Mouse (Mus musculus): Measurements from ENCODE around the gene Tspan14.

Gene Tspan14

DNA sequence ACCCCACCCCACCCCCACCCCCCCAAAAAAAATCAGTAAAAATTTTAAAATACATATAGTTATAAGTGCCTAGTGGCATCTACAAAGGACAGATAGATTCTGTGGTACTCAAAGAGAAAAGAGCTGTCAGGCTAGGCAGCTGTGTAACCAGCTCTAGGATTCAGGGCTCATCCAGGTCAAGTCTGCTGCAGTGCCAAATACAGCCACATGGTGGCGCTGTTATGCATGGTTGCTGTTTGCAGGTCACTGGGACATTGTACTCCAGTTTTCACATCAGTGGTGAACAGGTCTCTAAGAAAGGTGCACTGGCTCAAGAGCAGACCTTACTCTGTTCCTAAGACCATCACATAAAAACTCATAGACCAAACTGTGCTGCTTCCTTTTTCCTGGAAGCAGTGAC lies 49.0 kb downstream of the Tspan14 start:
- peak; percentile 72 for DNase-seq (ENCODE audit: low spot score)

DNA sequence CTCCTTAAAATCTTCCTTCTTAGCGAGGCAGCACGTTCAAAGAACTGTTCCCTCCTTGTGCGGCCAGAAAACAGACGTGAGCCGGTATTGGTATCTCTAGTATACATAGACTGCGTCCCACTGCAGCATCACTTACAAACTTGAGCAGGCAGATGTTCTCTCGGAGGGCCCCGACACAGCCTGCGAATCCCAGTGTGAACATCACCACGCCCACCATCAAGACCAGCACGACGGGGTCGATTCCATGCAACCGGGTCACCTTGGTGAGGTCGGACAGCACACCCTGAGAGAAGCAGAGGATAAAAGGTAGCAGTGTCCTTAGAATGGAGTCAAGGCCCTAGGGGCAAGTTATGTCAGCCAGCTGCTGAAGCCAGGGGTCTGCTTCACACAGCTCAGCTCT lies 49.9 kb downstream of the Tspan14 start:
- no peak for DNase-seq (ENCODE audit: low spot score)

DNA sequence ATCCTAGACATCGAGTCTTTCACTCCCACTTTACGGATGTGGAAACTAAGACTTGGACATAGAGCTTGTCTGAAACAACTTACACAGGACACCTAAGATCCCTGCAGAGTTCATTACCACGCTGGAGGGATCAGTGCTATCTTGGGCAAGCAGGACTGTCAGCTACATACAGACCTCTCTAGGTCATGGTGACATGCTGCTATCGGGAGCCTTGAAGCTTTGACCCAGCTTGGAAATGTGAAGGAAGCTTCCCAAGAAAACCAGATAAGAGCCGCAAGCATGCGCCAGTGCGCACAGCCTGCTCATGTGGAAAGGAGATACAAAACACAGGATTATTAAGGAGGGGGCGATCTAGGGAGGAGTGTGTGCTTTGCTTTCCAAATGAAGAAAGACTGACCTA lies 50.8 kb downstream of the Tspan14 start:
- peak; percentile 83 for DNase-seq (ENCODE audit: low spot score)

DNA sequence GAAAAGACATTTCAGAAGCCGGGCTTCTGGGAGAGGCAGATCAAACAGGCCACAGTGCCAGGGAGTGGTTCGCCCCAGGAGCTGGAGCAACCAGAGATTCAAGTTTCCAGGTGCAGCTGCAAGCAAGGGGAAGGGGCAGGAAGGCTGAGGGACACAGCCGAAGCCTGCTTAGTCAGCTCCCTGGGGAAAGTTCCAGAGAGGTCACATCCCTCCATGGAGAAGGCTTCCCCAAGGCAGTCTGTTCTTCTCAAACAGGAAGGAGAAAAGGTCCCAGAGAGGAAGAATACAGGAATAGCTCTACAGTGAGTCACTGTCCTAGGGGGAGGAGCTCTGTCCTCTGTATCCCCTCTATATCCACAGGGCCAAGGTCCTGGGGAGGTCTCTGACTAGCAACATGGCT lies 51.9 kb downstream of the Tspan14 start:
- no peak for DNase-seq (ENCODE audit: low spot score)

DNA sequence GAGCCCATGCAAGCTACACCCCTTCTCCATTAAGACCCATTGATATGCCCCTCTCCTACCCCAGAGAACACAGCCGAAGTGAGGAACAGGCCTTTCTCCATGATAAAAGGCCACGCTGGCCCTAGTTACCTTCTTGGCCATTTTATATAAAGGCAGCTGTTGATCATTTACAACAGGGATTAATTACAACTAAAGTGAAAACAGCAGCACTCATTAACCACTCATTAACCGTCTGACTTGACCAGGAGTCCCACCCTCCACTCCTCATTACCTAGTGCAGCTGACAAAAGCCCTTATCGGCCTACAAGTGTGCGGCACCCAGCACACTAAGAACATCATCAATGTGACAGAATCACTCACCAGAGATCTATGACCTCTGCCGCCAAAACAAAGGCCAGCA lies 52.9 kb downstream of the Tspan14 start:
- DNase-seq (ENCODE audit: low spot score) = no peak

DNA sequence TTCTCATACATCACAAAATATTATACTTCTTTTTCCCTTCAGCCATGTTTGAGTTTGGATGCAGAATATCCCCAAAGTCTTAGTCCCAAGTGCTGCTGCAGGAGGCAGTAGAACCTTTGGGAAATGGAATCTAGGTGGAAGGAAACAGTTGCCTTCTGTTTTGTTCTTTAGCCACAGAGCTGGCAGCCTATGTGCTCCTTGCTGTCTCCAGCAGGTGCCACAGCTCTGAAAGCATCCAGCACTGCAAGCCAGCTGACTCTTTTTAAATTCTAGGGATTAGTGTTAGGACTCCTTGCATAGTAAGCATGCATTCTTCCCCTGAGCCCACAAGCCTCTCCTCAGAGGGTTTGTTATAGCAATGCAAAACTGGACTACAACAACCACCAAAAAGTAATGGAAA lies 55.1 kb downstream of the Tspan14 start:
- no peak for DNase-seq (ENCODE audit: low spot score)

DNA sequence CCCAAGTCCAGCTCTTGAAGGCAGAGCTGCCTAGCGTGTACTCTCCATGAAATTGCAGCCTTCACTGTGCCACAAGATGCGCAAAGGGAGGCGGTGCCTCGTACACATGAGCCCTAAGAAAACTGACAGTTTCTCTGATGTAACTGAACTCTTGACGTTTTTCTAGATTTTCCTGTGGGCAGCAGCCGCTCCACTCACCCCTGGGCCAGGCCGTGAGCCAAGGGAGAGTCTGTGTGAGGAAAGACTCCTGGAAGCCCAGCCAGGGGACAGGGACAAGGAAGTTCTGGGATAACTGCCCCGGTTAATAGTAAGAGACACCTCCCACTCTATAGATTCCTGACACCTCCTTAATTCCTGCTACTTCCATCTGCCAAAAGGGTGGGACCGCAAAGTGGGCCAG lies 57.8 kb downstream of the Tspan14 start:
- no peak for DNase-seq (ENCODE audit: low spot score)

DNA sequence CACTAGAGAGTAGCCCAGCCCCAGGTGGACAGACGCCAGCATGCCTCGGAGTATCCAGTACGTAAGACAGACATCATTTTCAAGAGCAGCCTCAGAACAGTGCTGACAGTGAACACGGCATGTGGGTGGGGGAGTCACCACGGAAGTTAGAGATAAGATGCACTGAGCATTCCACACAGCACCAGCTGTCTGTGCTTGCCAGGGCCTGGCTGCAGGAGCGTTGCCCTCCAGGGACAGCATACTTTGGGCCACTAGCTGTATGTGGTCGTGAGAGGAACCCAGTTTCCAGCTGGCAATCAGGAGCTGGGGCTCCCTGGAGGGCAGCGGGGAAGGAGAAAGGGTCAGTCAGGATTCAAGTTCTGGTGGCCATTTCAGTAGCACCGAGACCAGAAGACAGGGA lies 59.8 kb downstream of the Tspan14 start:
- no peak for DNase-seq (ENCODE audit: low spot score)

DNA sequence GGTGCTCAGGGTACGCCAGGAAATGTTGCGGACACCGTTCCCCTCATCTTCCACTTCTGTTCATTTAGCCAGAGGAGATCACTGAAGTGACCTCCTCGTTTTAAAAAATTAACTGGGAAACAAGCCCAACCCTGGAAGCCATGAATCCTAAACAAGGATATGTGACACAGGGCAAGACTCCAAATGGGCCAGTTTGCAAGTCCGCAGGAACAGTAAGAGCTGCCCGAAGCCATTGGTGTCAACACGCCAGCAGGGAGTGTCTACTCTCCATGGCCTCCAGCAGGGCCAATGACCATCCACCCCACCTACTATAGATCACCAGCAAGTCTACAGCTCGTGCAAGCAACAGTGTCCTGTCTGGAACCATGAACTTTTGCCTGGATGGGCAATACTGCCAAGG lies 60.8 kb downstream of the Tspan14 start:
- no peak for DNase-seq (ENCODE audit: low spot score)

DNA sequence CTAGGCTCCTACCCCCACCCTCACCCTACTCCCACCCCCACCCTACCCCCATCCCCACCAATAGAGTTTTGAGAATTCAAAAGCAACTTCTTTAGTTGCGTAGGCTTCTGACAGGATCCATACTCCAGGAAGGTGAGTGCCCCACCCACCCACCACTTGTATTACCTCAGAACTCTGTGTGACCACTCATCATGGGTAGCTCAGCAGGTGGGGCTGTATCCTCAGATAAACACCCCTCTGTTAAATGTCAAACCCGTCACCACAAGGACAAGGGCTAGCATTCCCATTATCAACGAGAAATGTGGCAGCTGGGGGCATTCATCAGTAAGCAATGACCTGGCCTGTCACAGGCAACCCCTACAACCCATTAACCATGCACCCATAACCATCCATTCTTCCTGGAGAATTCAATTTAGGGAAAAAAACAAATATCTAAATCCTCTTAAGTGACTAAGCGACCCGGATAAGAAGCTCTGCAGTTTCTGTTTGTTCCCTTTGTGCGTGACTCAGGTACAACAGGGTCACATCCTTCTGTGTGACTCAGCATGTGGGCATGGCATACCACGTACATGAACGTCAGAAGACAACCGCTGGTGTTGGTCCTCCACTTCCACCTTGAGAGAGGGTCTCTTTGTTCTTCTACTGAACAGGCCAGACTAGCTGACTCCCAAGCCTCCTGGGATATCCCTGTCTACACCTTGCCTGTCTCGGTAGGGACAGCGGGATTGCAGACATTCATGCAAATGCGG lies 64.1 kb downstream of the Tspan14 start:
- no peak for DNase-seq (ENCODE audit: low spot score)

DNA sequence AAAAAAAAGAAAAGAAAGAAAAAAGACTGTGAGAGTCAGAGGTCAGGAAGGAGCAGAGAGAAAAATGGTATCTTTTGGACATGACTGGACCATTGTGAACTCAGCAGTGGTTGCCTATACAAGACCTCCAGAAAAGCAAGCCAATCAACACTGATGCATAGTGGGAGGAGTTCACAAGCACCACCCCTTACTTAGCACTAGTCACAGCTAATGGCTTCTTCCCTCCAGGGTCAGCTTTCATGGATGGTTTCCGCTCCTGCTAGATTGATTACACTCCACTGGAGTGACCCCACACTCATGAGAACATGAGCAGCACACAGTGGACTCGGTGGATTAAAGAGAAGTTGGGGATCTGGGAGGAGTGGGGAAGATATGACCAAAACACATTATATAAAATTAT lies 66.3 kb downstream of the Tspan14 start:
- no peak for DNase-seq (ENCODE audit: low spot score)

DNA sequence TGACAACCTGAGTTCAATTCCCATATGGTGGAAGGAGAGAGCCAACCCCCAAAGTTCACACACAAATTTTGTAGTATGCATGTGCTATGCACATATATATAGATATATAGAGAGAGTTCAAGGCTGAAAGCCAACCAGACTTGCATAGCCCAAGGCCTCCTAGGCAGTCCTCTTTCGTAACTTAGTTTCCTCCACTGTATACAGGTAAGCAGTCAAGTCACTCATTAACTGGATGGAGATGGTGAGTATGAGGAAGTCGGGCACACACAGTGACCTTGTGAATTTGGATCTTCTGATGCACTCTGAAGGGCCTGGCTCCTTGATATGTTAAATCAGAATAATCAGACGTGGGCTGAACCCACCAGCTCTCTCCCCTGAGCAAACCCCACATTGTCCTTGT lies 68.7 kb downstream of the Tspan14 start:
- no peak for DNase-seq (ENCODE audit: low spot score)

DNA sequence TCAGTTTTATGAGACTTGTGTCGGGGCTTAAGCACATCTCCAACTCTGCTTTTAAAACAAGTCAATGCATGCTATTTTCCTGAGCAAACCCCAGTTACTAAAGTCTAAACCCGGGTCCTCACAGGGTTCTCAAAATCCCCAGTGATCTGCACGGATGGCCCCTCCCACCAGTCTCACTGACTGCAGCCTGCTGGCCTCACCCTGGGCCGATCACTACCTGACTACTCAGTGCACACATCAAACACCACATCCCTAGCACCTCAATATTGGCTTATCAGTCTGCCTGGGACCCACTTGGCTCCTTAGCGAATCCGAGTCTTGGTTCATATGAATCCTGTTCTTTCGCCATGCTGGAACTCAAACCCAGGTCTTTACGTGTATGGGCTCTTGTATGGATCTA lies 70.9 kb downstream of the Tspan14 start:
- no peak for DNase-seq (ENCODE audit: low spot score)

DNA sequence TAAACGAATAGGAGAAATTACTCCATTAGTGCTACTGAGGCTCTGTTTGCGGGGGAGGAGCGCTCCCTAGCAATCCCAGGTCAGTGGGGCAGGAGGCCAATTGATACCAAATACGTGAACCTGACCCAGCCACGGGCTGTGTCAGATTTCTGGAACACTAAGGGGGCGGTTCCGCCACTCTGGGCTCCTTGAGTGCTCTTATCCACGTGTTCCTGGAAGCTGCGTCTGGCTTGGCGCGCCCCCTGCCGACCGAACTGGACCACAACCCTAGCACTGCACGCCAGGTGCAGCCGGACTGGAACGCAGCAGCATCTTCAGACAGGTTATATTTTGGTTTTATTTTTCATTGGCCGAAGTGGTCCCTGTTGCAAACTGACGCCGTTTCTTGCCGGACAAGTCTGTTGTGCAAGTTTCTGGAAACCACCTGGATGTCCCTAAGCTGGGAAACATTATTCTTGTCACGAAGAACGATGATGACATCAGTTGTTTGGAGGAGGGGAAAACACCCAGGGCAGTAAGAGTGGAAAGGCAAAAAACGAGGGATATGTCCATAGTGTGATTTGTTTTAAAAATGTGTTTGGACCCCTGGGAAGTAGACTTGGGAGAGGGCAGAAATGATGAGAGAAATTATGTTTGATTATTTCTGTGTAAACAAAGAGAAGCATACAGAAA lies 71.9 kb downstream of the Tspan14 start:
- DNase-seq (ENCODE audit: low spot score) = peak; percentile 58

DNA sequence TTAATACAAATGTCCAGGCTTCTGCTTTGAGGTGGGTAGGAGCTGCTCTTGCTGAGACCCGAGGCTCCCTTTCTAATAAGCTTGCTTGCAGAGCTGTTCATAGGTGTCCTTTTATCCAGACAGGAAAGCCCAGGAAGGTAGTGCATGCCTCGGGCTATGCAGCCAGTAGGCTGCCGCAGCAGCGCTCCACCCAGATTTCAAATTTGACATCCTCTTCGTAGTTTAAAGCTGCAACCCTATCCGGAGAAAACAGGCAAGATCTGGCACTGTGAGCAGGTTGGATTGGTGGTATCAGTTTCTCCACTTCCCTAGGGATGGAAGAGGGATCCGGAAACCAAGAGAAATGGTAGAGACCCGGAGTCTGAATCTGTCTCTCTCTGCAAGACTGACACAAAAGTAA lies 72.7 kb downstream of the Tspan14 start:
- DNase-seq (ENCODE audit: low spot score) = no peak

DNA sequence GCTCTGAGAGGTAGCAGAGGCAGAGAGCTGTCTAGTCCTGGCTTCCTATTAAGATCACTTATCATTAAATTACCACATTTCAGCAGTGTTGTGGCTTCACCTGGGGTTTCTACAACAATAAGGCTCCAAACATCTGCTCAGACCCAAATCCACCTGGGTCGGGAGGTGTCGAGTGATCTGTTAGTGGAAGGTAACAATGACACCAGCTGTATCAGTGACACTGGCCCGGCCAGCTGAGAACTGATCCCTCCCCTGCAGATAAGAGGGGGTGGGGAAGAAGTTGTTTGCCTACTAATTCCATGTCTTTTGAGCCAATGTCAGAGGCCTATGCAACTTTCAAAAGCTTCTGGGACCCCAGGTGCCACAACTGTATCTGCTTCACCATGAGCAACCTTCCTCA lies 73.4 kb downstream of the Tspan14 start, which contains the start of gene Sh2d4b:
Sh2d4b (minus strand) TSS at position 71 of the 400 bp plus-strand sequence.
- DNase-seq (ENCODE audit: low spot score) = no peak

DNA sequence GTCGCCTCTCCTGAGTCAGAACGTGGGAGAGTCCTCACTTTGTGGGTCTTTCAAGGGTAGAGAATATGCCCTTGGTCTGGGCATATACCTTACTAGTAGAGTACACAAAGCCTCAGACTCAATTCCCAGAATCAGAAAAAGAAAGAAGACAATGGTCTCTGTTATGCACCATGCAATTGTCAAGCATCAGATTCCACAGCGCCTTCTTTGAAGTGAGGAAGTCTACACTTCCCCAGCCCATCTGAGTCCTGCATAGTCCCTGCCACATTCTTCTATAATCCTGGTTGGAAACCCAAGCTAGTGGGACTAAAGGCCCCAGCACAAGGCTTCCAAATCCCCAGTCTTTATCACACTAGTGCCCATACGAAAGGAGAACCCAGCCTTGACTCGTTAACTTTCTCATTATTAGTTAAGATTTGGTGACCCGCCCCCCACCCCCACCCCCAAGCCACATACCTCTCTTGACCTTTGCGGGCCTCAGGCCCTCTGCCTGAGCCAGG lies 74.2 kb downstream of the Tspan14 start:
- DNase-seq (ENCODE audit: low spot score) = no peak

DNA sequence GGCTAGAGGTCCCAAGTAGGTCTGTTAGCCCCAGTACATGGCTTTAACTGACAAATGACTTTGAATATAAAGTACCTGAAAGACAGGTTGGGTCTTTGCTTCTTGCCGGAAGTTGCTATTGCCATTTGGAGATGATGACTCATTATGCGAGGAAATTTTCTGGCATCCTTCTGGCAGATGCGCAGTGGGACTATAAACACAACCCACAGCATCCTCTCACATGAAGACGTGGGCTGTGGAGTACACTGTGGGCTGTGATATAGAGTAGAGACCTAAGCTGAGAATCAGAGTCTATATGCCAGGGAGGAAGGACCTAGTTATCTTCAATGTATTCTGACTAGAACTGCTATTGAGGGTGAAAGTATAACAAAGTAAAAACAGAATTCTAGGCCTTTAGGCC lies 75.1 kb downstream of the Tspan14 start:
- no peak for DNase-seq (ENCODE audit: low spot score)

DNA sequence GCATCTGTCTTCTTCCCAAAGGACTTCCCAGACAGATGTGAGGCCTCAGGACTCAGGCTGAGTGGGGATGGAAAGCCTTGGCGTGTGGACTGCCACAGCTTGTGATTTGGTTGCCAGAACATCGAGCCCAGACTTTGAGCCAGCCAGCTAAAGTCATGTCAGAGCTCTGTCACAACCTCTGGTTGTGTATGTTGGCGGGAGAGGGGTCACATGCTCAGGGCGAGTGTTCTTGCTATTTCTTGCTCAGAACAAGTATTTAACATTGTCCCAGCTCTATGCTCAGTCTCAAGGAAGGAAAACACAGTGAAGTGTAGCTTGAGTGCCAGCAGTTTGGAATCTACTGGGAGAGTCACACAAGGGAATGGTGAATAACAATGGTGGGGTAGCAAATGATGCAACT lies 76.9 kb downstream of the Tspan14 start:
- DNase-seq (ENCODE audit: low spot score) = no peak

DNA sequence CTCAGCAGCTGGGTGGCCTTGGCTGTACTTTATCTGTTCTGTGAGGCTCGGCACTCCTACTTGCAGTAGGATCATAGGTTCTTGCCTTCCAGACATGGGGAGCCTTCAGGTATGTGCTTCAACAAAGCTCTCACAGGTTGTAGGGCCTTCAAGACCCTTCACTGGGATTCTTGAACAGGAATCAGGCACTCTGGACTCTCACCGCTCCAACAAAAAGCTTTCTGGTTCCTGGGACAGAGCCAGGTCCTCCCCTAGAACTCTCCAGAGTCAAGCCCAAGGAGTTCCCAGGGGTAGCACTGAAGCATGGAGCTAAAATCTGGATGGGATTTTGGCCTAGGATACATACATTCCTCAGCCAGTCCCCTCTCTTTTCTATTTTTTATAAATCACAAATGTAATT lies 77.4 kb downstream of the Tspan14 start:
- DNase-seq (ENCODE audit: low spot score) = no peak

DNA sequence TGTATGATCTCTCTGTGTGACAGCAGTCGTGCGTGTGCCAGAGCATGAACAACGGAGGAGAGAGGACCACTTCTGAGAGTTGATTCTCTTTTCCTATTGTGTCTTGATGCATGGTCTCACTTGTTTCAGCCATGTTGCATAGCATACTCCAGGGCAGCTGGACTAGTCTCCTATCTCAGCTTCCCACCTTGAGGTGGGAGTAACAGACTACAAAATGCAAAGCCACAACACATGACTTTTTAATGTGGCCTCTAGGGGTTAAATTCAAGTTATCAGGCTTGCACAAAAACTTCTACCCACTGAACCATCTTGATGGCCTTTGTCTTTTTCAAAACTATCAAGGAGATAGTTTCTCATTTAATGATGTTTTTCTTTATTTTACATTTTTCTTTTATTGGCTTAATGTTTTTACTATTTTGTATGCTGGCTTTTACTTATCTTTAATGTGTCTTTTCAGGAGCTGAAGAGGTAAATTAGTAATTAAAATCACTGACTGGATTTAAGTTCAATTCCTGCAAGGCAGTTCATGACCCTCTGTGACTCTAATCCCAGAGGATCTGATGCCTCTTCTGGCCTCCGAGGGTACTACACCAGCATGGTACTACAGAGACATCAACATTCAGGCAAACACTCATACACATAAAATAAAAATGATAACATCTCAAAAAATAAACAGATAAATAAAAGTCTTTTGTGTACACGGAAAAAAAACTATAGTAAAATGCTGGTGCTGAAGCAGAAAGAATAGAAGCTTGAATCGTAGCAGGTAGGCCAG lies 80.0 kb downstream of the Tspan14 start:
- no peak for DNase-seq (ENCODE audit: low spot score)

DNA sequence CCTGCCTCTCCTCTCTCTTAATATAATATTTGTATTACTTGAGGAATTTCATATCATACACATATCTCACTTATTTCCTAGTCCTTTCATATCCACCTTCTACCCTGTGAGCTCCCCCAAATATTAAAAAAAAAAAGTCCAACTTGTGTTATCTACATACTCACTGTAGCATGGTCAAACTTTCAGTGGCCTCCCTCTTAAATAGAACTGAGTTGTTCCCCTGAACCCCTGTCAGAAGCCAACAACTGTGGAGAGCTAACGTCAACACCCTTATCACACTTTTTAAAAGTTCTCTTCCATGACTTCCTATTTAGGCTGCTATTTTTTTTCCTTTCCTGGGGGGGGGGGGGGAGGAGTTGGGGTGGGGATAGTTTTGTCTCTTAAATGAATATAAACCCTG lies 80.9 kb downstream of the Tspan14 start:
- no peak for DNase-seq (ENCODE audit: low spot score)

DNA sequence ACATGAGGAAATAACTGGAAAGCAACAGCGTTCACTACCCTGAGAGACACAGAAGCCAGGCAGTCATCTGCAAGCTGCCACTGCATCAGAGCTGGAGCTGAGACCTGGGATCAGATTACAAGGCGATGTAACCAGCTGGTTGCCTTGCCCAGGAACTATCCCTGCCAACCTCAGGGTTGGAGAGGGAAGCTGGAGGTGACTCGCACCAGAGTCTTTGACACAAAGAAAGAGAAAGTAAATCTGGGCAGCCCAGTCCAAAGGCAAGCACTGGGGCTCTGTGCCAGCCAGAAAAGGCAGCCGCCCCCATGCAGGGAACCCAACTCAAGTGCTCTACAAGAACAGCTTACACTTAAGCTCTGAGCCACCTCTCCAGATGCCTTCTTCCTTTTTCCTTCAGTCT lies 81.4 kb downstream of the Tspan14 start:
- DNase-seq (ENCODE audit: low spot score) = no peak
